Mouse (Mus musculus) urinary bladder, postnatal 10 days (tissue): ENCODE measurements around the gene Pcid2.
"Not testable (repeated sequence)": the region's sequence is repeated elsewhere in the genome, so short reads cannot be mapped to it uniquely, and the experiment has no call there.

Experiments
- DNase-seq: peaks from one replicate; pipeline ENCODE4 v3.0.0; 2022; ENCODE audit warnings: low spot score

Gene Pcid2

GRCm38 (mm10) chr8:13077542-13077941, 27.7 kb downstream of the Pcid2 start:
- no peak for DNase-seq

- DNase-seq = not testable (repeated sequence)
Measured at GRCm38 (mm10) chr8:13075579-13075978, 29.7 kb downstream of the Pcid2 start.

- no peak for DNase-seq
Measured at GRCm38 (mm10) chr8:13075044-13075443, 30.2 kb downstream of the Pcid2 start.

GRCm38 (mm10) chr8:13073255-13073654, 32.0 kb downstream of the Pcid2 start:
- no peak for DNase-seq

GRCm38 (mm10) chr8:13063112-13063511, 42.1 kb downstream of the Pcid2 start:
- DNase-seq = no peak

- no peak for DNase-seq
Measured at GRCm38 (mm10) chr8:13060441-13061150, 44.7 kb downstream of the Pcid2 start, which contains the start of gene Proz. TSS of gene Proz (plus strand) at chr8:13060914.

- DNase-seq = no peak
Measured at GRCm38 (mm10) chr8:13057351-13057750, 47.9 kb downstream of the Pcid2 start.

GRCm38 (mm10) chr8:13050550-13050949, 54.7 kb downstream of the Pcid2 start:
- no peak for DNase-seq

GRCm38 (mm10) chr8:13047652-13048051, 57.6 kb downstream of the Pcid2 start:
- DNase-seq = no peak

GRCm38 (mm10) chr8:13041459-13041858, 63.8 kb downstream of the Pcid2 start:
- DNase-seq = no peak

GRCm38 (mm10) chr8:13039054-13039453, 66.2 kb downstream of the Pcid2 start:
- no peak for DNase-seq

- DNase-seq = no peak
Measured at GRCm38 (mm10) chr8:13037569-13037968, 67.7 kb downstream of the Pcid2 start.

- DNase-seq = no peak
Measured at GRCm38 (mm10) chr8:13037015-13037414, 68.2 kb downstream of the Pcid2 start, which contains the start of gene F10. TSS of gene F10 (plus strand) at chr8:13037308.

- DNase-seq = no peak
Measured at GRCm38 (mm10) chr8:13036346-13036812, 68.9 kb downstream of the Pcid2 start.

GRCm38 (mm10) chr8:13028482-13028881, 76.8 kb downstream of the Pcid2 start:
- DNase-seq = no peak

- DNase-seq = no peak
Measured at GRCm38 (mm10) chr8:13027615-13028014, 77.6 kb downstream of the Pcid2 start.
